In the genomic region with DNA sequence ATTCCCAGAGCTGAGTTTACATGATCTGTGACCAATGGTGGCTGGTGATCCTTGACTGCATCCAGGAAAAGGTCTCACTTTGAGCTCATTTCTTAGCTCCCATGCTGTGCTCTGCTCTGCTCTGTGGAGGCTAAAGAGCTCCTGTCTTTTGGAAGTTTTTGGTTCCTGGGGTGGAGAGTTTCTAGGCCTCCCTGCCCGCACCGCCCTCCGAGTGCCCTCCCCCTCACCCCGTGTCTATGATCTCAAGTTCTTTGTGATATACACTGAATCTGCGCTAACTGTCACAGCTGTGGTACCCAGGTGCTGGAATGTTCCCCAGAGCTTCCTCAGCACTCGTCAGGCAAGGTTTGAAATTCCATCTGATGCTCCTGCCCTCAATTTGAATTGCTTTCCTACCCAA, we compare ENCODE assay signal across 23 mouse cellular contexts. TPM values are rescaled to one million over a fixed set of nuclear protein-coding genes. Genes with fewer than 3 reads are reported as not detected.
DNase-seq lines count a peak whose midpoint lies in the region; ATAC-seq and TF ChIP-seq lines count a peak whose summit lies in the region.
"Had no signal": no experiment of that assay in that cellular context is flagged by ENCODE, and none has a peak within 500 bp of the region (broad histone marks: within the 10 kb centered on the region; RNA-seq: fewer than 3 reads in every experiment).

No protein-coding gene starts in this region.

- H3K4me3 ChIP-seq in forebrain, postnatal 0 days (ENCODE audit: low read depth, low read length) = no peak overlapping the region
- H3K4me3 ChIP-seq in forebrain, embryonic 11.5 days (ENCODE audit: low read depth, low read length) = no peak overlapping the region
- H3K4me3 ChIP-seq in embryonic facial prominence, embryonic 12.5 days = no peak overlapping the region
- H3K4me3 ChIP-seq: embryonic facial prominence, embryonic 15.5 days; erythroblast, embryonic 14.5 days; forebrain, embryonic 12.5 days; gastrocnemius, adult 2 months; heart, embryonic 12.5 days; hindbrain, embryonic 10.5 days had no signal

- H3K9me3 ChIP-seq in forebrain, postnatal 0 days (ENCODE audit: low read length) = no peaks in the 10 kb centered on the region
- H3K9me3 ChIP-seq in forebrain, embryonic 11.5 days (ENCODE audit: control insufficient read depth, low read length) = no peaks in the 10 kb centered on the region
- H3K9me3 ChIP-seq in embryonic facial prominence, embryonic 12.5 days = no peaks in the 10 kb centered on the region
- H3K9me3 ChIP-seq: embryonic facial prominence, embryonic 15.5 days; forebrain, embryonic 12.5 days; heart, embryonic 12.5 days; hindbrain, embryonic 10.5 days had no signal

- peaks cover 9% of the 10 kb centered on the region; the same call in 1 of the 2 replicates for H3K4me1 ChIP-seq in forebrain, postnatal 0 days (ENCODE audit: insufficient read depth)
- H3K4me1 ChIP-seq in forebrain, embryonic 11.5 days (replicated peaks; ENCODE audit: control insufficient read depth, insufficient read depth, low read length) = no peaks in the 10 kb centered on the region
- H3K4me1 ChIP-seq in embryonic facial prominence, embryonic 12.5 days = peaks cover 22% of the 10 kb centered on the region
- H3K4me1 ChIP-seq: heart, embryonic 12.5 days had no signal

- no peaks in the 10 kb centered on the region for H3K36me3 ChIP-seq in forebrain, postnatal 0 days (ENCODE audit: insufficient read depth)
- H3K36me3 ChIP-seq in forebrain, embryonic 11.5 days (ENCODE audit: control insufficient read depth, insufficient read depth, low read length) = no peaks in the 10 kb centered on the region
- H3K36me3 ChIP-seq in embryonic facial prominence, embryonic 12.5 days = no peaks in the 10 kb centered on the region
- H3K36me3 ChIP-seq: embryonic facial prominence, embryonic 15.5 days; forebrain, embryonic 12.5 days; heart, embryonic 12.5 days; hindbrain, embryonic 10.5 days had no signal

- no peak for TF ChIP-seq CTCF in forebrain, postnatal 0 days (IDR thresholded peaks at IDR 0.05; ENCODE audit: low read depth)

- 71% methylated on average over 6 of the region's 6 CpGs for WGBS in forebrain, postnatal 0 days
- 82% methylated on average over 6 of the region's 6 CpGs for WGBS in forebrain, embryonic 11.5 days
- 58% methylated on average over 6 of the region's 6 CpGs for WGBS in embryonic facial prominence, embryonic 12.5 days

- no peak overlapping the region for H3K9ac ChIP-seq in forebrain, postnatal 0 days
- no peak overlapping the region for H3K9ac ChIP-seq in forebrain, embryonic 11.5 days (ENCODE audit: low read length)
- no peak overlapping the region for H3K9ac ChIP-seq in embryonic facial prominence, embryonic 12.5 days
- H3K9ac ChIP-seq: embryonic facial prominence, embryonic 15.5 days; forebrain, embryonic 12.5 days; heart, embryonic 12.5 days; hindbrain, embryonic 14.5 days had no signal

- DNase-seq in forebrain, postnatal 0 days = no peak
- DNase-seq in forebrain, embryonic 11.5 days (ENCODE audit: low spot score) = no peak
- DNase-seq in brain, adult 2 months (ENCODE audit: low read depth, low spot score) = peak; percentile 40
- peak; percentile 62 for DNase-seq in thymus, postnatal 4 days
- no peak for DNase-seq in spleen, adult 18-20 months
- DNase-seq: adrenal gland, adult 2 months; adrenal gland, postnatal 25 days; cerebellum, adult 11 months; cerebellum, adult 8-10 months; cerebellum, postnatal 14 days; embryo, embryonic 11 days; gastrocnemius, adult 2 months; gastrocnemius, postnatal 25 days had no signal

- no peak overlapping the region for H3K4me2 ChIP-seq in forebrain, postnatal 0 days (ENCODE audit: low read depth)
- no peak overlapping the region for H3K4me2 ChIP-seq in forebrain, embryonic 11.5 days (ENCODE audit: low read depth, low read length, severe bottlenecking)
- H3K4me2 ChIP-seq in embryonic facial prominence, embryonic 12.5 days (replicated peaks) = no peak overlapping the region
- H3K4me2 ChIP-seq: embryonic facial prominence, embryonic 15.5 days; forebrain, embryonic 12.5 days; heart, embryonic 12.5 days; hindbrain, embryonic 14.5 days had no signal

- H3K27me3 ChIP-seq in forebrain, postnatal 0 days (ENCODE audit: insufficient read depth, low read length) = no peaks in the 10 kb centered on the region
- H3K27me3 ChIP-seq in forebrain, embryonic 11.5 days (ENCODE audit: control insufficient read depth, insufficient read depth, low read length) = no peaks in the 10 kb centered on the region
- no peaks in the 10 kb centered on the region for H3K27me3 ChIP-seq in embryonic facial prominence, embryonic 12.5 days
- H3K27me3 ChIP-seq: CH12.LX; embryonic facial prominence, embryonic 15.5 days; forebrain, embryonic 12.5 days had no signal

- H3K27ac ChIP-seq in forebrain, postnatal 0 days (ENCODE audit: low read depth, low read length) = peak overlapping the region; percentile 71; the same call in 1 of the 2 replicates
- no peak overlapping the region for H3K27ac ChIP-seq in forebrain, embryonic 11.5 days (ENCODE audit: low read depth, low read length)
- 0 out of 2 replicates have a peak overlapping the region, but pooled peaks have one; percentile 31 for H3K27ac ChIP-seq in embryonic facial prominence, embryonic 12.5 days
- H3K27ac ChIP-seq: embryonic facial prominence, embryonic 15.5 days; forebrain, embryonic 12.5 days; gastrocnemius, adult 2 months; hindbrain, embryonic 10.5 days; hindbrain, embryonic 14.5 days had no signal

- no peak for ATAC-seq in forebrain, postnatal 0 days
- no peak for ATAC-seq in forebrain, embryonic 11.5 days (replicated peaks; ENCODE audit: low FRiP score)
- no peak for ATAC-seq in embryonic facial prominence, embryonic 12.5 days (ENCODE audit: insufficient number of reproducible peaks, insufficient read depth, low FRiP score, low TSS enrichment)
- ATAC-seq: activated CD4-positive, CD25-positive, alpha-beta regulatory T cell, adult 4 months; Patski had no signal

RNA-seq across cellular contexts. Expression of gene Nod2, which starts 23.7 kb away (rescaled TPM):
- total RNA-seq in forebrain, postnatal 0 days (2014; rRNA removed) = 0.38 and 0.76 TPM in 2 replicates
- 0.05 and 0.06 TPM in 2 replicates for polyA plus RNA-seq in forebrain, postnatal 0 days (2015; fragmentation: Nextera tagmentation; extraction: Ambion mirVana)
- polyA plus RNA-seq in forebrain, embryonic 11.5 days (2014; fragmentation: Nextera tagmentation; extraction: Ambion mirVana) = 0.07 and 0.13 TPM in 2 replicates
- 0.29 and 0.41 TPM in 2 replicates for polyA plus RNA-seq in embryonic facial prominence, embryonic 12.5 days (2016; fragmentation: Nextera tagmentation; extraction: Ambion mirVana)
- polyA plus RNA-seq: erythroblast, embryonic 14.5 days; Patski had no signal

RNA-seq across cellular contexts. Expression of gene Cyld, which starts 26.0 kb away (rescaled TPM):
- 18.1 and 22.7 TPM in 2 replicates for total RNA-seq in forebrain, postnatal 0 days (2014; rRNA removed)
- polyA plus RNA-seq in forebrain, postnatal 0 days (2015; fragmentation: Nextera tagmentation; extraction: Ambion mirVana) = 6.5 and 10.6 TPM in 2 replicates
- 12.9 and 13.2 TPM in 2 replicates for polyA plus RNA-seq in forebrain, embryonic 11.5 days (2014; fragmentation: Nextera tagmentation; extraction: Ambion mirVana)
- 14.9 and 15.2 TPM in 2 replicates for polyA plus RNA-seq in embryonic facial prominence, embryonic 12.5 days (2016; fragmentation: Nextera tagmentation; extraction: Ambion mirVana)

RNA-seq across cellular contexts. Expression of gene Snx20, which starts 34.9 kb away (rescaled TPM):
- 1.5 and 1.6 TPM in 2 replicates for total RNA-seq in forebrain, postnatal 0 days (2014; rRNA removed)
- polyA plus RNA-seq in forebrain, postnatal 0 days (2015; fragmentation: Nextera tagmentation; extraction: Ambion mirVana) = 1.9 and 2.0 TPM in 2 replicates
- 0.83 and 0.95 TPM in 2 replicates for polyA plus RNA-seq in forebrain, embryonic 11.5 days (2014; fragmentation: Nextera tagmentation; extraction: Ambion mirVana)
- 1.1 and 1.5 TPM in 2 replicates for polyA plus RNA-seq in embryonic facial prominence, embryonic 12.5 days (2016; fragmentation: Nextera tagmentation; extraction: Ambion mirVana)

Comparison
In these comparisons a context has a peak if more than half of its experiments do, and no peak if none do; other contexts are left out.
1. DNase-seq: peak in brain, adult 2 months (single experiment) and thymus, postnatal 4 days (single experiment); none in forebrain, postnatal 0 days (single experiment), forebrain, embryonic 11.5 days (single experiment) and spleen, adult 18-20 months (0 of 2).